Mouse (Mus musculus): ENCODE results near the gene Ccdc36. TPM values are rescaled to one million over a fixed set of nuclear protein-coding genes. Genes with fewer than 3 reads are reported as not detected.

The Ccdc36 gene
- polyA plus RNA-seq (2014; fragmentation: Illumina TruSeq; extraction: RNeasy Lipid Tissue Mini Kit (QIAGEN cat#74804); ENCODE audit: low read depth, low replicate concordance): not detected

GRCm38 (mm10) chr9:108428384-108428783 lies at the start of gene Ccdc36:
Gene Ccdc36, minus strand, starts transcription at chr9:108428484.

GRCm38 (mm10) chr9:108461181-108461631 lies 32.9 kb upstream of the Ccdc36 start, which contains the start of gene Klhdc8b:
Gene Klhdc8b, minus strand, starts transcription at chr9:108461581.

GRCm38 (mm10) chr9:108460319-108461178 lies 32.3 kb upstream of the Ccdc36 start, which contains the start of gene Ccdc71:
Gene Ccdc71, plus strand, starts transcription at chr9:108460527.

GRCm38 (mm10) chr9:108436182-108436581 lies 7.9 kb upstream of the Ccdc36 start, which contains the start of gene BC048562:
Gene BC048562, plus strand, starts transcription at chr9:108436482.

GRCm38 (mm10) chr9:108392676-108393075 lies 35.6 kb downstream of the Ccdc36 start, which contains the start of gene 1700102P08Rik:
Gene 1700102P08Rik, plus strand, starts transcription at chr9:108392805.

Other genes with a start within 250 kb of the Ccdc36 start
- 0.35 TPM for gene Bsn, start 238.1 kb downstream of the Ccdc36 start, polyA plus RNA-seq (2014; fragmentation: Illumina TruSeq; extraction: RNeasy Lipid Tissue Mini Kit (QIAGEN cat#74804); ENCODE audit: low read depth, low replicate concordance)
- gene Dag1, start 164.5 kb downstream of the Ccdc36 start, polyA plus RNA-seq (2014; fragmentation: Illumina TruSeq; extraction: RNeasy Lipid Tissue Mini Kit (QIAGEN cat#74804); ENCODE audit: low read depth, low replicate concordance): 56.8 TPM
- 27.2 TPM for gene Nicn1, start 138.1 kb downstream of the Ccdc36 start, polyA plus RNA-seq (2014; fragmentation: Illumina TruSeq; extraction: RNeasy Lipid Tissue Mini Kit (QIAGEN cat#74804); ENCODE audit: low read depth, low replicate concordance)
- 0.82 TPM for gene Amt, start 131.6 kb downstream of the Ccdc36 start, polyA plus RNA-seq (2014; fragmentation: Illumina TruSeq; extraction: RNeasy Lipid Tissue Mini Kit (QIAGEN cat#74804); ENCODE audit: low read depth, low replicate concordance)
- 620 TPM for gene Rhoa, start 122.4 kb downstream of the Ccdc36 start, polyA plus RNA-seq (2014; fragmentation: Illumina TruSeq; extraction: RNeasy Lipid Tissue Mini Kit (QIAGEN cat#74804); ENCODE audit: low read depth, low replicate concordance)
- gene Tcta, start 122.3 kb downstream of the Ccdc36 start, polyA plus RNA-seq (2014; fragmentation: Illumina TruSeq; extraction: RNeasy Lipid Tissue Mini Kit (QIAGEN cat#74804); ENCODE audit: low read depth, low replicate concordance): 17.1 TPM
- gene Gpx1, start 89.6 kb downstream of the Ccdc36 start, polyA plus RNA-seq (2014; fragmentation: Illumina TruSeq; extraction: RNeasy Lipid Tissue Mini Kit (QIAGEN cat#74804); ENCODE audit: low read depth, low replicate concordance): 21.4 TPM
- gene Usp4, start 80.6 kb downstream of the Ccdc36 start, polyA plus RNA-seq (2014; fragmentation: Illumina TruSeq; extraction: RNeasy Lipid Tissue Mini Kit (QIAGEN cat#74804); ENCODE audit: low read depth, low replicate concordance): 66.7 TPM
- gene 1700102P08Rik, start 35.7 kb downstream of the Ccdc36 start, polyA plus RNA-seq (2014; fragmentation: Illumina TruSeq; extraction: RNeasy Lipid Tissue Mini Kit (QIAGEN cat#74804); ENCODE audit: low read depth, low replicate concordance): 1.2 TPM
- gene BC048562, start 8.0 kb upstream of the Ccdc36 start, polyA plus RNA-seq (2014; fragmentation: Illumina TruSeq; extraction: RNeasy Lipid Tissue Mini Kit (QIAGEN cat#74804); ENCODE audit: low read depth, low replicate concordance): not detected
- gene Ccdc71, start 32.0 kb upstream of the Ccdc36 start, polyA plus RNA-seq (2014; fragmentation: Illumina TruSeq; extraction: RNeasy Lipid Tissue Mini Kit (QIAGEN cat#74804); ENCODE audit: low read depth, low replicate concordance): 6.2 TPM
- gene Klhdc8b, start 33.1 kb upstream of the Ccdc36 start, polyA plus RNA-seq (2014; fragmentation: Illumina TruSeq; extraction: RNeasy Lipid Tissue Mini Kit (QIAGEN cat#74804); ENCODE audit: low read depth, low replicate concordance): 1.5 TPM
- 6.8 TPM for gene Lamb2, start 51.3 kb upstream of the Ccdc36 start, polyA plus RNA-seq (2014; fragmentation: Illumina TruSeq; extraction: RNeasy Lipid Tissue Mini Kit (QIAGEN cat#74804); ENCODE audit: low read depth, low replicate concordance)
- 18.4 TPM for gene Usp19, start 62.1 kb upstream of the Ccdc36 start, polyA plus RNA-seq (2014; fragmentation: Illumina TruSeq; extraction: RNeasy Lipid Tissue Mini Kit (QIAGEN cat#74804); ENCODE audit: low read depth, low replicate concordance)
- 95.6 TPM for gene Qars, start 79.2 kb upstream of the Ccdc36 start, polyA plus RNA-seq (2014; fragmentation: Illumina TruSeq; extraction: RNeasy Lipid Tissue Mini Kit (QIAGEN cat#74804); ENCODE audit: low read depth, low replicate concordance)
- 57.8 TPM for gene Qrich1, start 88.3 kb upstream of the Ccdc36 start, polyA plus RNA-seq (2014; fragmentation: Illumina TruSeq; extraction: RNeasy Lipid Tissue Mini Kit (QIAGEN cat#74804); ENCODE audit: low read depth, low replicate concordance)
- 26.3 TPM for gene Impdh2, start 131.8 kb upstream of the Ccdc36 start, polyA plus RNA-seq (2014; fragmentation: Illumina TruSeq; extraction: RNeasy Lipid Tissue Mini Kit (QIAGEN cat#74804); ENCODE audit: low read depth, low replicate concordance)
- 4.5 TPM for gene Ndufaf3, start 138.9 kb upstream of the Ccdc36 start, polyA plus RNA-seq (2014; fragmentation: Illumina TruSeq; extraction: RNeasy Lipid Tissue Mini Kit (QIAGEN cat#74804); ENCODE audit: low read depth, low replicate concordance)
- gene Dalrd3, start 141.4 kb upstream of the Ccdc36 start, polyA plus RNA-seq (2014; fragmentation: Illumina TruSeq; extraction: RNeasy Lipid Tissue Mini Kit (QIAGEN cat#74804); ENCODE audit: low read depth, low replicate concordance): 2.9 TPM
- gene Wdr6, start 150.3 kb upstream of the Ccdc36 start, polyA plus RNA-seq (2014; fragmentation: Illumina TruSeq; extraction: RNeasy Lipid Tissue Mini Kit (QIAGEN cat#74804); ENCODE audit: low read depth, low replicate concordance): 6.2 TPM
- not detected for gene P4htm, start 169.2 kb upstream of the Ccdc36 start, polyA plus RNA-seq (2014; fragmentation: Illumina TruSeq; extraction: RNeasy Lipid Tissue Mini Kit (QIAGEN cat#74804); ENCODE audit: low read depth, low replicate concordance)
- gene Arih2, start 220.9 kb upstream of the Ccdc36 start, polyA plus RNA-seq (2014; fragmentation: Illumina TruSeq; extraction: RNeasy Lipid Tissue Mini Kit (QIAGEN cat#74804); ENCODE audit: low read depth, low replicate concordance): 58.1 TPM
- 111 TPM for gene Slc25a20, start 233.6 kb upstream of the Ccdc36 start, polyA plus RNA-seq (2014; fragmentation: Illumina TruSeq; extraction: RNeasy Lipid Tissue Mini Kit (QIAGEN cat#74804); ENCODE audit: low read depth, low replicate concordance)

Measured in adrenal gland, adult 10 weeks (tissue).